Mouse (Mus musculus) kidney, postnatal 0 days (tissue): Measurements from ENCODE around the gene Baz2b. TPM values are rescaled to one million over a fixed set of nuclear protein-coding genes. Genes with fewer than 3 reads are reported as not detected.
"Not testable (repeated sequence)": the region's sequence is repeated elsewhere in the genome, so short reads cannot be mapped to it uniquely, and the experiment has no call there.

Experiments
- ATAC-seq: fragments of 200-750 bp; cut with Nextera tagmentation; replicated peaks from 2 replicates; pipeline ENCODE4 v1.8.0; 2017; ENCODE audit warnings: low read depth, moderate number of reproducible peaks, moderate TSS enrichment, moderate library complexity; ENCODE audit not compliant: low FRiP score
- DNase-seq: peaks from one replicate; pipeline ENCODE4 v3.0.0-alpha.2; 2016; ENCODE audit warnings: low spot score
- H3K27ac ChIP-seq: fragments of 300-500 bp; sonication (generic); 2 replicates; pipeline ENCODE4 v1.5.1; 2014; ENCODE audit warnings: mild to moderate bottlenecking
- H3K27me3 ChIP-seq: fragments of 300-500 bp; sonication (generic); 2 replicates; pipeline ENCODE4 v1.6.1; 2014; ENCODE audit warnings: low read length, mixed read lengths; ENCODE audit not compliant: insufficient read depth
- H3K36me3 ChIP-seq: fragments of 300-500 bp; sonication (generic); 2 replicates; pipeline ENCODE4 v1.6.1; 2014; ENCODE audit warnings: low read length, mixed read lengths; ENCODE audit not compliant: insufficient read depth
- H3K4me1 ChIP-seq: fragments of 300-500 bp; sonication (generic); replicated peaks from 2 replicates; pipeline ENCODE4 v1.6.1; 2014; ENCODE audit warnings: antibody characterized with exemption, low read length, mixed read lengths; ENCODE audit not compliant: insufficient read depth
- H3K4me2 ChIP-seq: fragments of 300-500 bp; sonication (generic); 2 replicates; pipeline ENCODE4 v1.6.1; 2014; ENCODE audit warnings: mild to moderate bottlenecking, low read length, moderate library complexity, mixed read lengths
- H3K4me3 ChIP-seq: fragments of 300-500 bp; sonication (generic); replicated peaks from 2 replicates; pipeline ENCODE4 v1.5.1; 2014; ENCODE audit warnings: low read depth, low read length
- H3K9ac ChIP-seq: fragments of 300-500 bp; sonication (generic); 2 replicates; pipeline ENCODE4 v1.6.1; 2014; ENCODE audit warnings: low read depth, low read length
- H3K9me3 ChIP-seq: fragments of 300-500 bp; sonication (generic); replicated peaks from 2 replicates; pipeline ENCODE4 v1.6.1; 2016; ENCODE audit warnings: low read length, inconsistent platforms, mixed read lengths
- CTCF ChIP-seq: IDR thresholded peaks from 2 replicates; pipeline ENCODE4 v1.5.1; 2016; ENCODE audit warnings: antibody characterized with exemption, low read depth, mild to moderate bottlenecking, moderate library complexity
- WGBS: fragments of 180-500 bp; shearing (Covaris S2); extraction: QIAGEN DNeasy Blood & Tissue Kit; methylation state at CpG from one replicate; pipeline ENCODE4 v1.1.7; 2014; 5-methylcytosine and 5-hydroxymethylcytosine counted together
- polyA plus RNA-seq: library from polyadenylated mRNA; unstranded; fragments of >200 nt; fragmentation: Nextera tagmentation; extraction: Ambion mirVana; gene quantifications from 2 replicates; pipeline ENCODE4 v1.2.1, GENCODE M21; 2015

Gene Baz2b
- polyA plus RNA-seq, 1 experiment from 2014 or later: 51.7 TPM

DNA sequence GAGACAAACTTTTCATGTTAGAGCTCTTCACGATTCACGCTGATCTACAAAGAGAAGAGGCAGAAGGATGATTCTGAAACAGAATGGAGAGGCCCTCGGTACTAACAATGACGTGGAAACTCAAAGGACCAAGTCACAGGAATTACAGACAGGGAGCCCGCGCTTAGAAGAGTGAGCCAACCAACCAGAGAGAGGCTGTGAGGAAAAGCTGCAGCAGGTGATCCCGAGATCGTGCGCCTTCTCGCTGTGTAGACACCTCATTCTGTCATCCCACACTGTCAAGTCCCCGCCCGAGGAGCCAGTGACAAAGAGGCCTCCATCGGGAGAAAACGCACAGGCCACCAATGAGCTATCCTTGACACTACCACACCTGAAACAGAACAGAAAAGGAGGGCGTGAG is 333.2 kb downstream of the Baz2b start:
- Histone ChIP-seq H3K9me3 (no peaks in the 10 kb centered on the region), H3K4me3 (no peak overlapping the region), H3K9ac (no peak overlapping the region), H3K27me3 (no peaks in the 10 kb centered on the region), H3K4me1 (no peaks in the 10 kb centered on the region; the same call in 1 of the 2 replicates), H3K4me2 (no peak overlapping the region), H3K36me3 (peaks cover 14% of the 10 kb centered on the region; the same call in 1 of the 2 replicates), H3K27ac (no peak overlapping the region)
- 94% methylated on average over 15 of the region's 15 CpGs for WGBS
- DNase-seq (no peak), ATAC-seq (no peak)
- TF ChIP-seq CTCF: no peak

DNA sequence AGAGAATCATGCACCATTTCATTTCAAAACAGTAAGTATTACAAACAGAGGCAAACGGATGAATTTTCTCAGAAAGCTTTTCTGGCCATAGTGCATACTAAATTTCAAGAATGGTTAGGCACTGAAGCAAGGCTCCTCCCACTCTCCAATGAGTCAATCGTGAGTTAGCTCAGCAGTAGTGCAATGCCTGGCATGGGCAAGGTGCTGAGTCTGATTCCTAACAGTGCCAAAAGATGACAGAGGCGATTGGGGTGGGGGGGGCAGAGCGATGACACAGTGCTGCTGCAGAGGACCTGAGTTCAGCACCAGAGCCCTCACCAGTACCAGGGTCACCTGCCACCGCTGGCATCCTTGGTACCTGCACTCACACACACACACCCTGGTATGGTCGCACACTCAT is 339.1 kb downstream of the Baz2b start:
- H3K4me2 ChIP-seq: no peak overlapping the region
- DNase-seq (no peak), ATAC-seq (no peak)
- H3K27ac ChIP-seq: no peak overlapping the region
- H3K9ac ChIP-seq: no peak overlapping the region
- H3K36me3 ChIP-seq: peaks cover 12% of the 10 kb centered on the region; the same call in 1 of the 2 replicates
- H3K4me3 ChIP-seq: no peak overlapping the region
- 87% methylated on average over 6 of the region's 6 CpGs for WGBS
- H3K27me3 ChIP-seq: no peaks in the 10 kb centered on the region
- H3K9me3 ChIP-seq: no peaks in the 10 kb centered on the region
- no peaks in the 10 kb centered on the region for H3K4me1 ChIP-seq
- TF ChIP-seq CTCF: no peak

DNA sequence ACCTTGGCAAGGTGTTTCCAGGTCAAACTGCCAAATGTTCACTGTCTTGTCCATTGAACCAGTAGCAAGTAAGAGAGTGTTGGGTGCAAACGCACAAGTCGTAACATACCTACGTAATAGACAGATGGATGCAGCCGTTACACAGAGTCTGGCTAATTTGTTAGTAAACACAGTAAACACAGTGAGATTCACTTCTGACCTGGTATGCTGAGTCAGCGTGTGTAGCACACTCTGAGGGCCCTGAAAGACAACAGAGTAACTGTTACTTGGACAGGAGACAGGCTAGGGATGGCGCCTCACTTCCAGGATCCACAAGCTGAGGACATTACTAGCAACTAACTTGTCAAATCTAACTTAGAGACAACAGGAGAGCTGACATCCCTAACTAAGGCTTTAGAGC is 347.0 kb downstream of the Baz2b start:
- DNase-seq: no peak
- no peak overlapping the region for H3K4me2 ChIP-seq
- 90% methylated on average over 6 of the region's 6 CpGs for WGBS
- no peak overlapping the region for H3K4me3 ChIP-seq
- ATAC-seq: no peak
- no peak for TF ChIP-seq CTCF
- no peaks in the 10 kb centered on the region for H3K4me1 ChIP-seq
- H3K27ac ChIP-seq: no peak overlapping the region
- H3K9me3 ChIP-seq: no peaks in the 10 kb centered on the region
- peaks cover 12% of the 10 kb centered on the region; the same call in 1 of the 2 replicates for H3K36me3 ChIP-seq
- H3K9ac ChIP-seq: no peak overlapping the region
- no peaks in the 10 kb centered on the region for H3K27me3 ChIP-seq

DNA sequence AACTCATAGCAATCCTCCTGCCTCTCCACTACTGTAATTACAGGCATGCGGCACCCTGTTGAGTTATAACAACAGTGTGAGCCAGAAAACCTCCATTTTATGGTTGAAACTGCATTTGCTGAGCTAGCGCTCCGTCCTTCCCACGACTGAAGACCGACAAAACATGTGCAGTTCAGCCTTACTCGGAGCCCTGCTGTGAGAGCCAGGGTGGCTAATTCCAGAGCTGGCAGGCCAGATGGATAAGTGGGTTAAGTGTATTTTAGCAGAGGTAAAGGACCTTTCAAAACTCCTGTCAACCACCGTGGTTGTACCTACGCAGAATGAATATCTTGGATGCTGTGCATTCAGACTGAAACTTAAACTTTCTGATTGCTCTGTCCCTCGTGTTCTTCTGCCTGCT is 355.3 kb downstream of the Baz2b start:
- H3K9ac ChIP-seq: no peak overlapping the region
- ATAC-seq: no peak
- no peak overlapping the region for H3K4me3 ChIP-seq
- H3K4me2 ChIP-seq: no peak overlapping the region
- no peaks in the 10 kb centered on the region for H3K27me3 ChIP-seq
- no peak for DNase-seq
- no peaks in the 10 kb centered on the region for H3K4me1 ChIP-seq
- H3K9me3 ChIP-seq: no peaks in the 10 kb centered on the region
- 85% methylated on average over 9 of the region's 9 CpGs for WGBS
- no peak for TF ChIP-seq CTCF
- H3K36me3 ChIP-seq: peaks cover 11% of the 10 kb centered on the region; the same call in 1 of the 2 replicates
- no peak overlapping the region for H3K27ac ChIP-seq

- WGBS: 89% methylated on average over 10 of the region's 10 CpGs
- Histone ChIP-seq H3K4me2 (no peak overlapping the region), H3K9ac (no peak overlapping the region), H3K27ac (no peak overlapping the region), H3K36me3 (peaks cover 5% of the 10 kb centered on the region; the same call in 1 of the 2 replicates), H3K27me3 (no peaks in the 10 kb centered on the region), H3K9me3 (no peaks in the 10 kb centered on the region), H3K4me3 (no peak overlapping the region), H3K4me1 (no peaks in the 10 kb centered on the region)
- DNase-seq (no peak), ATAC-seq (no peak)
- no peak for TF ChIP-seq CTCF
Observed at GRCm38 (mm10) chr2:59853543-59853942, 356.1 kb downstream of the Baz2b start.

- no peaks in the 10 kb centered on the region for H3K4me1 ChIP-seq
- 83% methylated on average over 11 of the region's 11 CpGs for WGBS
- no peak overlapping the region for H3K4me3 ChIP-seq
- no peaks in the 10 kb centered on the region for H3K9me3 ChIP-seq
- no peak overlapping the region for H3K27ac ChIP-seq
- no peak overlapping the region for H3K9ac ChIP-seq
- 0 out of 2 replicates have a peak, but pooled peaks cover 3% of the 10 kb centered on the region for H3K36me3 ChIP-seq
- TF ChIP-seq CTCF: no peak
- no peaks in the 10 kb centered on the region for H3K27me3 ChIP-seq
- no peak for ATAC-seq
- H3K4me2 ChIP-seq: no peak overlapping the region
- no peak for DNase-seq
Observed at GRCm38 (mm10) chr2:59852916-59853315, 356.7 kb downstream of the Baz2b start.

- H3K4me1 ChIP-seq, H3K36me3 ChIP-seq, H3K4me2 ChIP-seq, DNase-seq, H3K27ac ChIP-seq, H3K9ac ChIP-seq, ATAC-seq, H3K9me3 ChIP-seq, H3K4me3 ChIP-seq, H3K27me3 ChIP-seq: not testable (repeated sequence)
- 82% methylated on average over 3 of the region's 5 CpGs for WGBS
- TF ChIP-seq CTCF: 0 out of 2 replicates have a peak, but pooled peaks have one; percentile 17
Observed at GRCm38 (mm10) chr2:59851885-59852284, 357.8 kb downstream of the Baz2b start.

Other genes with a start within 250 kb of the Baz2b start
- 60.3 and 64.3 TPM in 2 replicates for gene March7, start within 50 bp of the Baz2b start, polyA plus RNA-seq
- 58.6 and 66.8 TPM in 2 replicates for gene Cd302, start 74.6 kb upstream of the Baz2b start, polyA plus RNA-seq
- gene Ly75, start 173.5 kb upstream of the Baz2b start, polyA plus RNA-seq: 1.4 and 1.6 TPM in 2 replicates